In genomic region chr17:57198252-57198651, GRCm38 (mm10) we compare ENCODE assay signal across 2 mouse cellular contexts.
TF ChIP-seq lines count a peak whose summit lies in the region.

No protein-coding gene starts in this region.

TF ChIP-seq in CH12.LX, 34 proteins besides CTCF, POLR2A, EP300 and RAD21:
- TF ChIP-seq NRF1 (IDR thresholded peaks at IDR 0.05; ENCODE audit: low read depth, low read length) (peak; percentile 62), ZMIZ1 (IDR thresholded peaks at IDR 0.05; ENCODE audit: low read depth, low read length) (no peak)
TF ChIP-seq in CH12.LX: peak in this region for 1.

TF ChIP-seq in MEL, 35 proteins besides CTCF, POLR2A, EP300 and RAD21:
- TF ChIP-seq MYC (IDR thresholded peaks at IDR 0.05; ENCODE audit: low read depth, low read length) (peak; percentile 74; the same call in 1 of the 2 replicates), MYB (IDR thresholded peaks at IDR 0.05; ENCODE audit: low read depth, low read length) (no peak), NRF1 (IDR thresholded peaks at IDR 0.05; ENCODE audit: insufficient read depth, low read depth, low read length, poor library complexity, severe bottlenecking) (peak; percentile 68), SIN3A (IDR thresholded peaks at IDR 0.05; ENCODE audit: low read length) (no peak), KAT2A (conservative IDR thresholded peaks at IDR 0.05; ENCODE audit: low read depth, low read length) (no peak), GATA1 (IDR thresholded peaks at IDR 0.05; ENCODE audit: low read depth, low read length) (peak; percentile 71), ETS1 (IDR thresholded peaks at IDR 0.05; ENCODE audit: low read depth, low read length) (peak; percentile 38; the same call in 1 of the 2 replicates), BHLHE40 (IDR thresholded peaks at IDR 0.05; ENCODE audit: borderline replicate concordance, low read depth, low read length) (no peak), HCFC1 (IDR thresholded peaks at IDR 0.05; ENCODE audit: low read depth, low read length) (no peak), ZNF384 (IDR thresholded peaks at IDR 0.05; ENCODE audit: low read depth, low read length) (no peak), POLR2AphosphoS5 (IDR thresholded peaks at IDR 0.05; ENCODE audit: borderline replicate concordance, low read depth, low read length) (no peak), TAL1 (IDR thresholded peaks at IDR 0.05; ENCODE audit: low read length) (peak; percentile 76), MAX (IDR thresholded peaks at IDR 0.05; ENCODE audit: low read length) (peak; percentile 65)
